Mouse (Mus musculus) adrenal gland, adult (tissue): ENCODE measurements around the gene Slc9a8.

Source experiments
- DNase-seq, 2 experiments: peaks; one replicate each; pipeline ENCODE4 v3.0.0; 2022 to 2023; ENCODE audit warnings: low spot score in 1 of 2; ENCODE audit not compliant: inconsistent age in 2 of 2

Gene Slc9a8

GRCm38 (mm10) chr2:167447629-167448028 is 26.1 kb downstream of the Slc9a8 start:
- DNase-seq: no peak

GRCm38 (mm10) chr2:167449331-167450275 is 28.1 kb downstream of the Slc9a8 start:
- no peak for DNase-seq

- no peak for DNase-seq
Measured at GRCm38 (mm10) chr2:167450647-167451046, 29.1 kb downstream of the Slc9a8 start.

- no peak for DNase-seq
Measured at GRCm38 (mm10) chr2:167453814-167454213, 32.3 kb downstream of the Slc9a8 start.

- DNase-seq: no peak
Measured at GRCm38 (mm10) chr2:167456361-167457020, 35.0 kb downstream of the Slc9a8 start.

GRCm38 (mm10) chr2:167457213-167457612 is 35.7 kb downstream of the Slc9a8 start:
- DNase-seq: no peak

- DNase-seq: no peak
Measured at GRCm38 (mm10) chr2:167458548-167458947, 37.0 kb downstream of the Slc9a8 start.

- no peak for DNase-seq
Measured at GRCm38 (mm10) chr2:167459071-167459865, 37.8 kb downstream of the Slc9a8 start.

- peak; percentile 78 to 91 for DNase-seq
Measured at GRCm38 (mm10) chr2:167462954-167463353, 41.4 kb downstream of the Slc9a8 start.

- DNase-seq: no peak
Measured at GRCm38 (mm10) chr2:167463802-167464201, 42.3 kb downstream of the Slc9a8 start.

- DNase-seq: no peak
Measured at GRCm38 (mm10) chr2:167465951-167466350, 44.4 kb downstream of the Slc9a8 start.

- no peak for DNase-seq
Measured at GRCm38 (mm10) chr2:167467214-167467613, 45.7 kb downstream of the Slc9a8 start.

- no peak for DNase-seq
Measured at GRCm38 (mm10) chr2:167468444-167468843, 46.9 kb downstream of the Slc9a8 start.

GRCm38 (mm10) chr2:167470611-167471010 is 49.1 kb downstream of the Slc9a8 start:
- no peak for DNase-seq

GRCm38 (mm10) chr2:167471585-167471984 is 50.1 kb downstream of the Slc9a8 start:
- no peak for DNase-seq

GRCm38 (mm10) chr2:167474218-167474617 is 52.7 kb downstream of the Slc9a8 start:
- no peak for DNase-seq

- no peak for DNase-seq
Measured at GRCm38 (mm10) chr2:167475596-167475995, 54.1 kb downstream of the Slc9a8 start.

- DNase-seq: peak; percentile 67 to 83
Measured at GRCm38 (mm10) chr2:167476200-167476688, 54.7 kb downstream of the Slc9a8 start.

- DNase-seq: no peak
Measured at GRCm38 (mm10) chr2:167476762-167477161, 55.2 kb downstream of the Slc9a8 start.

GRCm38 (mm10) chr2:167478128-167478527 is 56.6 kb downstream of the Slc9a8 start:
- no peak for DNase-seq

GRCm38 (mm10) chr2:167479501-167479900 is 58.0 kb downstream of the Slc9a8 start:
- no peak for DNase-seq
